Comparison of ENCODE assay signal across 8 mouse cellular contexts in genomic region chr16:57243858-57244248, GRCm38 (mm10). TPM values are rescaled to one million over a fixed set of nuclear protein-coding genes. Genes with fewer than 3 reads are reported as not detected.
DNase-seq lines count a peak whose midpoint lies in the region; ATAC-seq and TF ChIP-seq lines count a peak whose summit lies in the region.

No protein-coding gene starts in this region.

- no peaks in the 10 kb centered on the region for H3K27me3 ChIP-seq in heart, adult 2 months (ENCODE audit: control insufficient read depth, insufficient read depth, low read length)
- H3K27me3 ChIP-seq in kidney, embryonic 15.5 days: peaks cover 8% of the 10 kb centered on the region; the same call in 1 of the 2 replicates
- H3K27me3 ChIP-seq in liver, adult 2 months (ENCODE audit: control insufficient read depth, insufficient read depth, low read length): no peaks in the 10 kb centered on the region; the same call in 1 of the 2 replicates
- no peaks in the 10 kb centered on the region for H3K27me3 ChIP-seq in stomach, embryonic 14.5 days (ENCODE audit: control insufficient read depth, insufficient read depth, low read length)

- intact Hi-C loops in heart, adult 2 months (cut with DNase I): loop anchor here (1.0 to 5.0 kb wide), 4 partner anchors 48 to 348 kb away; partner anchors contain the start of gene Tmem30c

- 7% methylated on average over 6 of the region's 6 CpGs for WGBS in heart, adult 2 months
- WGBS in kidney, embryonic 15.5 days: 8% methylated on average over 6 of the region's 6 CpGs
- WGBS in liver, adult 2 months: 10% methylated on average over 6 of the region's 6 CpGs
- WGBS in stomach, embryonic 14.5 days: 11% methylated on average over 6 of the region's 6 CpGs

- peak; percentile 34 for DNase-seq in 3134 (ENCODE audit: extremely low read depth, insufficient read length, low spot score)
- DNase-seq in adrenal gland, adult 2 months: peak; percentile 71
- peak; percentile 82 for DNase-seq in embryo, embryonic 9.5 days (ENCODE audit: extremely low spot score)
- peak; percentile 77 to 88 for DNase-seq in heart, adult 2 months
- peak; percentile 32 for DNase-seq in liver, adult 2 months (ENCODE audit: extremely low read depth, low read depth, low spot score)
- peak; percentile 77 for DNase-seq in neural tube, embryonic 10.5 days (ENCODE audit: extremely low spot score, low spot score)

- H3K4me3 ChIP-seq in heart, adult 2 months: no peak overlapping the region
- no peak overlapping the region for H3K4me3 ChIP-seq in kidney, embryonic 15.5 days (replicated peaks)
- no peak overlapping the region for H3K4me3 ChIP-seq in liver, adult 2 months (ENCODE audit: insufficient read depth, low read depth, low read length)
- no peak overlapping the region for H3K4me3 ChIP-seq in stomach, embryonic 14.5 days (ENCODE audit: low read depth, low read length)

- peak; percentile 89 for TF ChIP-seq CTCF in heart, adult 2 months (IDR thresholded peaks at IDR 0.05)
- peak; percentile 83 for TF ChIP-seq CTCF in liver, adult 2 months (IDR thresholded peaks at IDR 0.05; ENCODE audit: low read depth, low read length)

- no peaks in the 10 kb centered on the region for H3K9me3 ChIP-seq in kidney, embryonic 15.5 days (replicated peaks)
- no peaks in the 10 kb centered on the region for H3K9me3 ChIP-seq in stomach, embryonic 14.5 days (ENCODE audit: control insufficient read depth, low read depth, low read length)

- no peaks in the 10 kb centered on the region for H3K79me2 ChIP-seq in heart, adult 2 months (replicated peaks; ENCODE audit: control insufficient read depth, insufficient read depth, low read length)
- H3K79me2 ChIP-seq in liver, adult 2 months (ENCODE audit: control insufficient read depth, insufficient read depth, low read length): no peaks in the 10 kb centered on the region

- H3K27ac ChIP-seq in heart, adult 2 months: peak overlapping the region; percentile 23; the same call in 1 of the 2 replicates
- no peak overlapping the region for H3K27ac ChIP-seq in kidney, embryonic 15.5 days
- no peak overlapping the region for H3K27ac ChIP-seq in liver, adult 2 months (replicated peaks; ENCODE audit: insufficient read depth, low read depth, low read length)
- no peak overlapping the region for H3K27ac ChIP-seq in stomach, embryonic 14.5 days (ENCODE audit: low read length)

- peak; percentile 84 for TF ChIP-seq EP300 in heart, adult 2 months (IDR thresholded peaks at IDR 0.05; ENCODE audit: insufficient read depth, low read depth, low read length)

- ATAC-seq in kidney, embryonic 15.5 days (replicated peaks; ENCODE audit: low FRiP score): peak; percentile 84
- peak; percentile 46; the same call in 1 of the 2 replicates for ATAC-seq in stomach, embryonic 14.5 days (ENCODE audit: insufficient number of reproducible peaks, insufficient read depth, low FRiP score, low read depth)

- H3K4me2 ChIP-seq in kidney, embryonic 15.5 days: 0 out of 2 replicates have a peak overlapping the region, but pooled peaks have one; percentile 7
- H3K4me2 ChIP-seq in stomach, embryonic 14.5 days (replicated peaks; ENCODE audit: low read depth, low read length): no peak overlapping the region

- TF ChIP-seq POLR2A in heart, adult 2 months (IDR thresholded peaks at IDR 0.05; ENCODE audit: insufficient read depth, low read depth, low read length): no peak
- no peak for TF ChIP-seq POLR2A in liver, adult 2 months (IDR thresholded peaks at IDR 0.05; ENCODE audit: extremely low read depth, insufficient read depth, low read length)

- peaks cover 2% of the 10 kb centered on the region for H3K4me1 ChIP-seq in heart, adult 2 months (ENCODE audit: control insufficient read depth, insufficient read depth, low read length)
- peaks cover 4% of the 10 kb centered on the region; the same call in 1 of the 2 replicates for H3K4me1 ChIP-seq in kidney, embryonic 15.5 days
- H3K4me1 ChIP-seq in liver, adult 2 months (ENCODE audit: control insufficient read depth, insufficient read depth, low read length): no peaks in the 10 kb centered on the region; the same call in 1 of the 2 replicates
- no peaks in the 10 kb centered on the region for H3K4me1 ChIP-seq in stomach, embryonic 14.5 days (ENCODE audit: control insufficient read depth, insufficient read depth, low read length)

- no peaks in the 10 kb centered on the region for H3K36me3 ChIP-seq in heart, adult 2 months (ENCODE audit: control insufficient read depth, insufficient read depth, low read length)
- no peaks in the 10 kb centered on the region for H3K36me3 ChIP-seq in kidney, embryonic 15.5 days
- no peaks in the 10 kb centered on the region for H3K36me3 ChIP-seq in liver, adult 2 months (ENCODE audit: control insufficient read depth, insufficient read depth, low read length)
- no peaks in the 10 kb centered on the region for H3K36me3 ChIP-seq in stomach, embryonic 14.5 days (ENCODE audit: control insufficient read depth, insufficient read depth, low read length)

- no peak overlapping the region for H3K9ac ChIP-seq in heart, adult 2 months (ENCODE audit: low read depth, low read length)
- no peak overlapping the region for H3K9ac ChIP-seq in kidney, embryonic 15.5 days
- no peak overlapping the region for H3K9ac ChIP-seq in liver, adult 2 months (ENCODE audit: low read depth, low read length)
- no peak overlapping the region for H3K9ac ChIP-seq in stomach, embryonic 14.5 days (replicated peaks; ENCODE audit: low read depth, low read length)

RNA-seq across cellular contexts. Expression of gene Tbc1d23, which starts 12.5 kb away (rescaled TPM):
- 10 to 100 TPM; 33.7 to 34.0 TPM for total RNA-seq in adrenal gland, adult 2 months (2021)
- polyA plus RNA-seq in adrenal gland, adult 2 months (2012; rRNA removed): 3.4 and 4.0 TPM in 2 replicates
- total RNA-seq in heart, adult 2 months (2021): 10 to 100 TPM; 25.3 to 26.1 TPM
- 7.7 and 21.2 TPM in 2 replicates for polyA plus RNA-seq in heart, adult 2 months (2012; rRNA removed)
- 22.5 and 25.6 TPM in 2 replicates for polyA plus RNA-seq in kidney, embryonic 15.5 days (2015; fragmentation: Nextera tagmentation; extraction: Ambion mirVana)
- total RNA-seq in liver, adult 2 months (2014; rRNA removed): 17.7 and 18.7 TPM in 2 replicates
- polyA plus RNA-seq in liver, adult 2 months (2012; rRNA removed): 3.2 and 4.0 TPM in 2 replicates
- 34.2 and 40.5 TPM in 2 replicates for polyA plus RNA-seq in stomach, embryonic 14.5 days (2014; fragmentation: Nextera tagmentation; extraction: Ambion mirVana)

RNA-seq across cellular contexts. Expression of gene Tmem30c, which starts 48.8 kb away (rescaled TPM):
- total RNA-seq in adrenal gland, adult 2 months (2021): not detected
- polyA plus RNA-seq in adrenal gland, adult 2 months (2012; rRNA removed): not detected in 2 replicates
- not detected for total RNA-seq in heart, adult 2 months (2021)
- not detected in 2 replicates for polyA plus RNA-seq in heart, adult 2 months (2012; rRNA removed)
- polyA plus RNA-seq in kidney, embryonic 15.5 days (2015; fragmentation: Nextera tagmentation; extraction: Ambion mirVana): 0.06 and 0.10 TPM in 2 replicates
- total RNA-seq in liver, adult 2 months (2014; rRNA removed): not detected in 2 replicates
- polyA plus RNA-seq in liver, adult 2 months (2012; rRNA removed): not detected in 2 replicates
- polyA plus RNA-seq in stomach, embryonic 14.5 days (2014; fragmentation: Nextera tagmentation; extraction: Ambion mirVana): 0.11 and 0.19 TPM in 2 replicates

Comparison
In these comparisons a context has a peak if more than half of its experiments do, and no peak if none do; other contexts are left out.
1. DNase-seq: peak in every context shown above with its lines; median percentile 82 in heart, adult 2 months; 82 in embryo, embryonic 9.5 days; 77 in neural tube, embryonic 10.5 days; 71 in adrenal gland, adult 2 months; 34 in 3134; 32 in liver, adult 2 months.